Mouse (Mus musculus) adrenal gland, postnatal 14 days (tissue): ENCODE results near the gene Gm11172. TPM values are rescaled to one million over a fixed set of nuclear protein-coding genes. Genes with fewer than 3 reads are reported as not detected.
A peak's percentile ranks its signal among the peaks of the same experiment; 100 is the strongest.
"Not testable (repeated sequence)": the region's sequence is repeated elsewhere in the genome, so short reads cannot be mapped to it uniquely, and the experiment has no call there.

Experiments
- DNase-seq: peaks from one replicate; pipeline ENCODE4 v3.0.0; 2021; ENCODE audit warnings: mixed read lengths
- total RNA-seq: library from RNA; stranded (reverse); gene quantifications from 2 replicates; pipeline ENCODE4 v1.2.3, GENCODE M21; 2021

The Gm11172 gene
- total RNA-seq, 1 experiment from 2014 or later, result not detected

- DNase-seq, result no peak
Observed at GRCm38 (mm10) chr16:10834542-10834910, 21.8 kb downstream of the Gm11172 start.

GRCm38 (mm10) chr16:10834911-10835587 lies 22.3 kb downstream of the Gm11172 start, which contains the start of gene Rmi2:
Rmi2 (plus strand) TSS chr16:10835059.
- DNase-seq, result peak; percentile 93

GRCm38 (mm10) chr16:10836388-10836787 lies 23.7 kb downstream of the Gm11172 start:
- DNase-seq, result no peak

GRCm38 (mm10) chr16:10837250-10837649 lies 24.5 kb downstream of the Gm11172 start:
- peak; percentile 31 for DNase-seq

- DNase-seq, result no peak
Observed at GRCm38 (mm10) chr16:10837903-10838302, 25.2 kb downstream of the Gm11172 start.

- DNase-seq, result no peak
Observed at GRCm38 (mm10) chr16:10838487-10839245, 26.0 kb downstream of the Gm11172 start.

GRCm38 (mm10) chr16:10840018-10840417 lies 27.3 kb downstream of the Gm11172 start:
- no peak for DNase-seq

- peak; percentile 63 for DNase-seq
Observed at GRCm38 (mm10) chr16:10842282-10842855, 29.7 kb downstream of the Gm11172 start.

- DNase-seq, result peak; percentile 64
Observed at GRCm38 (mm10) chr16:10843486-10844318, 31.0 kb downstream of the Gm11172 start.

- DNase-seq, result no peak
Observed at GRCm38 (mm10) chr16:10844319-10844670, 31.6 kb downstream of the Gm11172 start.

GRCm38 (mm10) chr16:10845952-10846351 lies 33.2 kb downstream of the Gm11172 start:
- no peak for DNase-seq

- DNase-seq, result peak; percentile 85
Observed at GRCm38 (mm10) chr16:10846503-10846902, 33.8 kb downstream of the Gm11172 start.

- peak; percentile 89 for DNase-seq
Observed at GRCm38 (mm10) chr16:10849965-10850861, 37.5 kb downstream of the Gm11172 start.

- DNase-seq, result no peak
Observed at GRCm38 (mm10) chr16:10850905-10851304, 38.2 kb downstream of the Gm11172 start.

GRCm38 (mm10) chr16:10852216-10852615 lies 39.5 kb downstream of the Gm11172 start:
- not testable (repeated sequence) for DNase-seq

GRCm38 (mm10) chr16:10859726-10860245 lies 47.1 kb downstream of the Gm11172 start:
- no peak for DNase-seq

- DNase-seq, result peak; percentile 62
Observed at GRCm38 (mm10) chr16:10861408-10861807, 48.7 kb downstream of the Gm11172 start.
